Mouse (Mus musculus): ENCODE results near the gene Scn3b.

- TF ChIP-seq CTCF (IDR thresholded peaks at IDR 0.05; ENCODE audit: low read depth, low read length), result no peak
- TF ChIP-seq POLR2A (IDR thresholded peaks at IDR 0.05; ENCODE audit: borderline replicate concordance, low read depth, low read length), result no peak
These were observed 28.7 kb upstream of the Scn3b start for GRCm38 (mm10) chr9:40240311-40240710.
